Mouse (Mus musculus) intestine, embryonic 15.5 days (tissue): ENCODE data around the gene Zfp787. TPM values are rescaled to one million over a fixed set of nuclear protein-coding genes. Genes with fewer than 3 reads are reported as not detected.
"Not testable (repeated sequence)": the region's sequence is repeated elsewhere in the genome, so short reads cannot be mapped to it uniquely, and the experiment has no call there.

Source experiments
- ATAC-seq: fragments of 200-750 bp; cut with Nextera tagmentation; 2 replicates; pipeline ENCODE4 v1.8.0; 2017; ENCODE audit warnings: moderate TSS enrichment, moderate library complexity
- H3K27ac ChIP-seq: fragments of 300-500 bp; sonication (generic); 2 replicates; pipeline ENCODE4 v1.5.1; 2015; ENCODE audit warnings: mild to moderate bottlenecking, inconsistent platforms
- H3K27me3 ChIP-seq: fragments of 300-500 bp; sonication (generic); replicated peaks from 2 replicates; pipeline ENCODE4 v1.6.1; 2015; ENCODE audit warnings: inconsistent platforms
- H3K36me3 ChIP-seq: fragments of 300-500 bp; sonication (generic); 2 replicates; pipeline ENCODE4 v1.6.1; 2015; ENCODE audit warnings: inconsistent platforms
- H3K4me1 ChIP-seq: fragments of 300-500 bp; sonication (generic); replicated peaks from 2 replicates; pipeline ENCODE4 v1.6.1; 2015; ENCODE audit warnings: inconsistent platforms
- H3K4me2 ChIP-seq: fragments of 300-500 bp; sonication (generic); replicated peaks from 2 replicates; pipeline ENCODE4 v1.6.1; 2015; ENCODE audit warnings: mild to moderate bottlenecking, inconsistent platforms
- H3K4me3 ChIP-seq: fragments of 300-500 bp; sonication (generic); replicated peaks from 2 replicates; pipeline ENCODE4 v1.5.1; 2015; ENCODE audit warnings: inconsistent platforms
- H3K9ac ChIP-seq: fragments of 300-500 bp; sonication (generic); 2 replicates; pipeline ENCODE4 v1.6.1; 2015; ENCODE audit warnings: inconsistent platforms
- H3K9me3 ChIP-seq: fragments of 300-500 bp; sonication (generic); 2 replicates; pipeline ENCODE4 v1.6.1; 2016; ENCODE audit warnings: inconsistent platforms
- WGBS: fragments of 180-500 bp; shearing (Covaris S2); methylation state at CpG from one replicate; pipeline ENCODE4 v1.1.7; 2015; 5-methylcytosine and 5-hydroxymethylcytosine counted together
- polyA plus RNA-seq: library from polyadenylated mRNA; unstranded; fragments of >200 nt; fragmentation: Nextera tagmentation; extraction: Ambion mirVana; gene quantifications from 2 replicates; pipeline ENCODE4 v1.2.1, GENCODE M21; 2015

Gene Zfp787
- polyA plus RNA-seq, 1 experiment from 2014 or later: 27.4 TPM

GRCm38 (mm10) chr7:6179013-6179412 lies 23.2 kb upstream of the Zfp787 start:
- no peak overlapping the region for H3K9ac ChIP-seq
- no peak for ATAC-seq
- 0 out of 2 replicates have a peak, but pooled peaks cover 3% of the 10 kb centered on the region for H3K4me1 ChIP-seq
- H3K27ac ChIP-seq: no peak overlapping the region
- H3K4me3 ChIP-seq: no peak overlapping the region
- H3K36me3 ChIP-seq: peaks cover 6% of the 10 kb centered on the region
- no peaks in the 10 kb centered on the region for H3K27me3 ChIP-seq
- H3K4me2 ChIP-seq: no peak overlapping the region
- no peaks in the 10 kb centered on the region for H3K9me3 ChIP-seq

DNA sequence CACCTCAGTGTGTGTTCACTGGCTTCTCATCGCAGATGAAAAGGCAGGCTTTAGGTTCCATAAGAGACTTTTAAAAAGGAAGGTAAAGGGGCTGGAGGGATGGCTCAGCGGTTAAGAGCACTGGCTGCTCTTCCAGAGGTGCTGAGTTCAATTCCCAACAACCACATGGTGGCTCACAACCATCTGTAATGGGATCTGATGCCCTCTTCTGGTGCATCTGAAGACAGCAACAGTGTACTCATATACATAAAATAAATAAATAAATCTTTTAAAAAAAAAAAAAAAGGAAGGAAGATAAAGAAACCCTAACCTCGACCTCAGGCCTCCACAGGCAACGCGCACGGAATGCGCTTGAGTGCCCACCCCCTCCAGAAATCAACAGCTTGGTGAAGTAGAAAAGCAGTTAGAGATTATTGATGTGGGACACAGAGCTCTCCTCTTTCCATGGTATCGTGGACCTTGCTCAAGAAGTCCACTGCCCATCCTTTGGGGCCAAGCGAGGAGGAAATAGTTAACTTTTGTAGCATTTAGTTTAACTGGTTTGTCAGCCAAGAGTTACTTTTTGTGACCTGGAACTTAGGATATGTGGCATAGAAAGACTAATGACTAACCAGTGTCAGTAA lies 18.7 kb upstream of the Zfp787 start:
- ATAC-seq, H3K4me2 ChIP-seq, H3K4me3 ChIP-seq: not testable (repeated sequence)

DNA sequence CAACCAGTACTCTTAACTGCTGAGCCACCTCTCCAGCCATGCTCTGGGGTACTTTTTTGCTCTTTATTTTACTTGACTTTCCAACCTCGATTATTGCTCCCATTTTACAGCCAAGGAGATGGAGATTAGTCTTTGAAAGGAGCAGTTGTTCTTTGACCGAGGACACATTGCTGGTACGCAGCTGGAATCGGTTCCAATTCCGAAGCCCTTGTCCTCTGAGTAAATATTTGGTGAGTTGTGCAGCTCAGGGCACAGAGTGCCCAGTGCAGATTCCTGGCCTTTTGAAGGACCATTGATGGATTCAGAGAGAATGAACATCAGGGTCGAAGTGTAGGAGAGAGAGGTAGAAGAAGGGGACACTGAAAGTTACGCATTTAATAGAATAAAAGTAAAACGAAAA lies 18.1 kb upstream of the Zfp787 start:
- H3K9me3 ChIP-seq: no peaks in the 10 kb centered on the region
- no peak overlapping the region for H3K4me3 ChIP-seq
- no peak overlapping the region; the same call in 1 of the 2 replicates for H3K4me2 ChIP-seq
- no peaks in the 10 kb centered on the region for H3K27me3 ChIP-seq
- H3K4me1 ChIP-seq: peaks cover 11% of the 10 kb centered on the region
- 73% methylated on average over 8 of the region's 8 CpGs for WGBS
- no peak overlapping the region for H3K27ac ChIP-seq
- H3K36me3 ChIP-seq: 0 out of 2 replicates have a peak, but pooled peaks cover 2% of the 10 kb centered on the region
- no peak for ATAC-seq
- H3K9ac ChIP-seq: no peak overlapping the region

More for the DNA sequence above, 18.7 kb upstream of the Zfp787 start:
- not testable (repeated sequence) for H3K27me3 ChIP-seq, H3K9me3 ChIP-seq, H3K9ac ChIP-seq, H3K36me3 ChIP-seq, H3K27ac ChIP-seq
- peaks cover 11% of the 10 kb centered on the region for H3K4me1 ChIP-seq
- 79% methylated on average over 9 of the region's 9 CpGs for WGBS

- Histone ChIP-seq H3K4me2 (peak overlapping the region; percentile 71), H3K27ac (peak overlapping the region; percentile 70; the same call in 1 of the 2 replicates), H3K27me3 (no peaks in the 10 kb centered on the region), H3K9ac (peak overlapping the region; percentile 79), H3K9me3 (no peaks in the 10 kb centered on the region), H3K4me1 (peaks cover 11% of the 10 kb centered on the region), H3K36me3 (0 out of 2 replicates have a peak, but pooled peaks cover 2% of the 10 kb centered on the region), H3K4me3 (peak overlapping the region; percentile 65)
- under 1% methylated on average over 20 of the region's 28 CpGs for WGBS
- peak; percentile 38 for ATAC-seq
Observed at GRCm38 (mm10) chr7:6172674-6173244, 17.0 kb upstream of the Zfp787 start.

GRCm38 (mm10) chr7:6172006-6172649 lies 16.3 kb upstream of the Zfp787 start, which contains the start of gene Zfp444:
TSS of gene Zfp444 (plus strand) at chr7:6172226.
- Histone ChIP-seq H3K9me3 (no peaks in the 10 kb centered on the region), H3K36me3 (0 out of 2 replicates have a peak, but pooled peaks cover 2% of the 10 kb centered on the region), H3K4me1 (peaks cover 11% of the 10 kb centered on the region), H3K27ac (peak within 1 kb of the TSS; percentile 70), H3K4me3 (peak within 1 kb of the TSS; percentile 65), H3K9ac (peak within 1 kb of the TSS; percentile 79), H3K4me2 (peak within 1 kb of the TSS; percentile 71), H3K27me3 (no peaks in the 10 kb centered on the region)
- ATAC-seq: peak; percentile 96
- WGBS: under 1% methylated on average over 37 of the region's 37 CpGs

- Histone ChIP-seq H3K4me1 (peaks cover 11% of the 10 kb centered on the region), H3K27ac (peak overlapping the region; percentile 70), H3K4me2 (peak overlapping the region; percentile 71), H3K9me3 (no peaks in the 10 kb centered on the region), H3K9ac (peak overlapping the region; percentile 42), H3K27me3 (no peaks in the 10 kb centered on the region), H3K36me3 (no peaks in the 10 kb centered on the region), H3K4me3 (peak overlapping the region; percentile 65)
- WGBS: under 1% methylated on average over 24 of the region's 24 CpGs
- peak; percentile 54 for ATAC-seq
Observed at GRCm38 (mm10) chr7:6171444-6172005, 15.7 kb upstream of the Zfp787 start.

DNA sequence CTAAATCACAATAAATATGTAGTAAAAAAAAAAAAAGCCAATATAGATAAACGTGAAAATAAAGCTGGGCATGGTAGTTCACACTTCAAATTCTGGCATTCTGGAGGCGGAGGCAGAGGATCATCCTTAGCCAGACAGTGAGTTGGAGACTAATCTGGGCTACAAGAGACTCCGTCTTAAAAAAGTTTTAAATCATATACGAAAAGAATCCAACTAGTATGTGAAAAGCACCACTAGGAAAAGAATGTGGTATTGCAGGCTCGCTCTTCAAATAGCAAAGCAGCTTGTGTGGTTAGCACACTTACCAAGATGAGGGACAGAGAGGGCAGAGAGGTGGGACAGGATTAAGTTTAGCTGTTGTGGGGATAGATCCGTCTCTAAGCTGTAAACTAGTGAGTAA lies 15.1 kb upstream of the Zfp787 start:
- Histone ChIP-seq H3K9ac (no peak overlapping the region), H3K4me1 (peaks cover 11% of the 10 kb centered on the region), H3K9me3 (no peaks in the 10 kb centered on the region), H3K27me3 (no peaks in the 10 kb centered on the region), H3K27ac (peak overlapping the region; percentile 70; the same call in 1 of the 2 replicates), H3K36me3 (no peaks in the 10 kb centered on the region), H3K4me2 (peak overlapping the region; percentile 71), H3K4me3 (peak overlapping the region; percentile 65; the same call in 1 of the 2 replicates)
- no peak for ATAC-seq
- WGBS: 41% methylated on average over 6 of the region's 6 CpGs

GRCm38 (mm10) chr7:6170391-6170790 lies 14.6 kb upstream of the Zfp787 start:
- Histone ChIP-seq H3K27me3 (no peaks in the 10 kb centered on the region), H3K4me1 (peaks cover 11% of the 10 kb centered on the region), H3K27ac (0 out of 2 replicates have a peak overlapping the region, but pooled peaks have one; percentile 17), H3K9me3 (no peaks in the 10 kb centered on the region), H3K4me3 (no peak overlapping the region), H3K9ac (no peak overlapping the region), H3K4me2 (no peak overlapping the region), H3K36me3 (no peaks in the 10 kb centered on the region)
- WGBS: 79% methylated on average over 9 of the region's 9 CpGs
- no peak for ATAC-seq

- no peaks in the 10 kb centered on the region for H3K36me3 ChIP-seq
- H3K4me2 ChIP-seq: no peak overlapping the region
- H3K9ac ChIP-seq: no peak overlapping the region
- H3K9me3 ChIP-seq: no peaks in the 10 kb centered on the region
- 49% methylated on average over 3 of the region's 3 CpGs for WGBS
- peak; percentile 60 for ATAC-seq
- H3K4me3 ChIP-seq: no peak overlapping the region
- no peaks in the 10 kb centered on the region for H3K27me3 ChIP-seq
- peaks cover 9% of the 10 kb centered on the region for H3K4me1 ChIP-seq
- peak overlapping the region; percentile 45; the same call in 1 of the 2 replicates for H3K27ac ChIP-seq
Observed at GRCm38 (mm10) chr7:6169403-6169802, 13.6 kb upstream of the Zfp787 start.

DNA sequence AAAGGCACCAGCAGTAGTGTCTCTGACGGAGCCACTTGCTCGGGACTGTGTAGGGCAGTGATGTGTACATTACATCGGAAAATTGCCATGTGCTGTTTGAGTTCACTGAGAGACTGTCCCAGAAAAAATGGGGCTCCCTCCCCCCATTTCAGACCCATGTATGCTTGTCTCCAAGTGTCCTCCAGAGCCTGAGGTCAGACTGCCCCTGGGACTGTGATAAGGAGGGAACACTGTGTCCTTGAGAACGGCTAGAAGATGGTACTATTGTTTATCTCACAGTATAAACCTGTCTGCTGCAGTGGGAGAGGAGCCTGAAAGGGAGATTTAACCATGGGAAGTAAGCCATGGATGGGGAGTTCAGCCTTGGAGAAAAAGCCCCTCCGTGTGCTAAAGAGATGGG lies 8.9 kb upstream of the Zfp787 start:
- Histone ChIP-seq H3K27ac (no peak overlapping the region), H3K4me1 (no peaks in the 10 kb centered on the region), H3K4me3 (no peak overlapping the region), H3K36me3 (no peaks in the 10 kb centered on the region), H3K4me2 (no peak overlapping the region), H3K9ac (no peak overlapping the region), H3K27me3 (no peaks in the 10 kb centered on the region), H3K9me3 (no peaks in the 10 kb centered on the region)
- WGBS: 40% methylated on average over 5 of the region's 5 CpGs
- no peak for ATAC-seq

DNA sequence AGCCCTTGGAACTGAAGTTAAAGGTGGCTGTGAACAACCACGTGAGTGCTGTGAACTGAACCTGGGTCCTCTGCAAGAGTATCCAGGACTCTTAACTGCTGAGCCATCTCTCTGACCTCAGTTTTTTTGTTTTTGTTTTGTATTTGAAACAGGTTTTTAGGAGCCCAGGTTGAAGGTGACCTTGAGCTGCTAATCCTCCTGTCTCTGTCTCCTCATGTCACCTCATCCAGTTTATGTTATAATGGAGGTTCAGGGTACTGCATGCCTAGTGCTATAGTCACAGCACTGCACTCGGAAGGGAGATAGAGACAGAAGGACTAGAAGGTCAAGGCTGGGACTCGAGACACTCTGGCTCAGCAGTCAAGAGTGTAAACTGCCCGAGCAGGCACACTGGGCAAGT lies 6.4 kb upstream of the Zfp787 start:
- no peaks in the 10 kb centered on the region for H3K4me1 ChIP-seq
- no peak overlapping the region for H3K4me3 ChIP-seq

DNA sequence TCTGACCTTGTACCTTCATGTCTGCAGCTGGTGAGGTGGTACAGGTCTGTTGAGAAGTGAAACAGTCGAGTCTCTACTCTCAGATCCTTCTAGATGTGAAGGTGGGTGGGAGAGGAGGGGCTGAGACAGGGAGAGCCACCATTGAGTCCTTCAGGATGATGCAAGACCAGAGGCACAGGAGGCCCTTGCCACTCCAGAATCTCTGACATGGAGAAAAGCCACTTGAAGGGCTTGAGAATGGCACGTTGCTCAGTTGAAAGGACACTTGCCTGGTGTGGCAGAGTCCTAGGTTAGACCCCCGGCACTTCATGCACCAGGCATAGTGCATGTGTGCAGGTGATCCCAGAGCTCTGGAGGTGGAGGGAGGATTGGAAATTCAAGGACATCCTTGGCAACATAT lies 5.7 kb upstream of the Zfp787 start:
- no peaks in the 10 kb centered on the region for H3K27me3 ChIP-seq
- H3K4me2 ChIP-seq: no peak overlapping the region
- H3K4me3 ChIP-seq: no peak overlapping the region
- ATAC-seq: no peak
- no peaks in the 10 kb centered on the region for H3K36me3 ChIP-seq
- no peak overlapping the region for H3K27ac ChIP-seq
- H3K9me3 ChIP-seq: no peaks in the 10 kb centered on the region
- H3K9ac ChIP-seq: no peak overlapping the region
- WGBS: 58% methylated on average over 3 of the region's 3 CpGs
- H3K4me1 ChIP-seq: no peaks in the 10 kb centered on the region

More for the DNA sequence above, 6.4 kb upstream of the Zfp787 start:
- Histone ChIP-seq H3K9ac (no peak overlapping the region), H3K27me3 (no peaks in the 10 kb centered on the region), H3K4me2 (no peak overlapping the region), H3K9me3 (no peaks in the 10 kb centered on the region), H3K36me3 (no peaks in the 10 kb centered on the region), H3K27ac (no peak overlapping the region)
- 79% methylated on average over 4 of the region's 4 CpGs for WGBS
- ATAC-seq: no peak
